Mouse (Mus musculus): ENCODE data around the gene Snx8.
A peak's percentile ranks its signal among the peaks of the same experiment; 100 is the strongest.

Snx8 gene

GRCm38 (mm10) chr5:140388588-140389576, at the start of gene Snx8:
Gene Snx8 (minus strand): TSS chr5:140389262.
- peak; percentile 96 to 97 for DNase-seq (ENCODE audit: low spot score in 2 of 2)

GRCm38 (mm10) chr5:140425016-140425783, 36.1 kb upstream of the Snx8 start:
- no peak for DNase-seq (ENCODE audit: low spot score in 2 of 2)

DNA sequence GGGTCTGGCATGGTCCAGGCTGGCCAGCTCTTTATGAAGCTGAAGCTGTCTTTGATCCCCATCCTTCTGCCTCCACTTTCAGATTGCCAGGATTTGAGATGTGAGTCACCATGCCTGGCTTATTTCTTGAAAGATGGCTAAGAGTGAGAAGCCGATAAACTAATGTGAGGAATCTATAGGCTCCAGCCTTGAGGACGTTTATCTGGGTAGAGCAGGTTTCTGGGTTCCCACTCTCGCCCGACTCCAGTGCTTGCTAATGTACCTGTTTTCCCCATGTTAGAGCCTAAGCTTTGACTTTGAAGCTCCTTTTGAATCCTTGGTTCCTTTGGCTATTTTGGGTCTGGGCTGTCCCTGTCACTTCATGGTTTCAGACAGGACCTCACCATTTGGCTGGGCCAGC, 31.6 kb upstream of the Snx8 start:
- no peak for DNase-seq (ENCODE audit: low spot score in 2 of 2)

- DNase-seq (ENCODE audit: low spot score in 2 of 2), result peak in 1 of 2 experiments; percentile 35
Measured at GRCm38 (mm10) chr5:140419442-140420080, 30.5 kb upstream of the Snx8 start.

GRCm38 (mm10) chr5:140418489-140419441, 29.7 kb upstream of the Snx8 start, which contains the start of gene Eif3b:
Gene Eif3b (plus strand): TSS chr5:140419328.
- DNase-seq (ENCODE audit: low spot score in 2 of 2), result peak; percentile 87 to 89

DNA sequence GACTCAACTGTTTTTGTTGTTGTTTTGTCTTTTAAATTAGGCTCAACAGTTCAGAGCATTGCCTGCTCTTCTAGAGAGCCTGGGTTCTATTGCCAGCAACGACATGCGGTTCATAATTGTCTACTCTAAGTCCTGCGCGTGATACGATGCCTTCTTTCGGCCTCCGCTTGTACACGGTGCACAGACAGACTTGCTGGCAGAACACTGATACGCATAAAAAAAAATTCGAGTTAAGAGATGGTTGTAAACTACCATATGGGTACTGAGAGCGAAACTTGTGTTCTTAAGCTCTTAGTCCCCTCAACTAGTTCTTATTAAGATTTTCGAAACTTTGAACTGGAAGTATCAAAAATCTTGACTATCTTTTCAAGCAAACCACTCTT, 29.0 kb upstream of the Snx8 start:
- DNase-seq (ENCODE audit: low spot score in 2 of 2), result no peak

DNA sequence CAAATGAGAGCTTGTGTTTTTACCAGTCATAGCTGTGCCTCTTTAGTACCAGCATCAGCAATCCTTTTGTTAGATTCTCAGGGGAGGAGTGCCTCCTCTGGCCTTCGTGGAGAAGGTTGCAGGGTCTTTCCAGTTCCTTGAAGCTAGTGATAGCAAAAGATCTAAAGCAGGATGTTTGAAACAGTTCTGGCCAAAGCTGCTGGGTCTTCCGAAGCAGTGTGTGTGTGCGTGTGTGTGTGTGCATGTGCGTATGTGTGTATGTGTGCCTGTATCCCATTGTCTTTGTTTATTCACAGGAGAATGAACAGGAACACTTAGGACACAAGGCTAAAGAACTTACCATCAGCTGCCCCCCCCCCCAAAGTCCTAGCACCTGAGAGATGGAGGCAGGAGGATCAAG, 25.6 kb upstream of the Snx8 start:
- no peak for DNase-seq (ENCODE audit: low spot score in 2 of 2)

DNA sequence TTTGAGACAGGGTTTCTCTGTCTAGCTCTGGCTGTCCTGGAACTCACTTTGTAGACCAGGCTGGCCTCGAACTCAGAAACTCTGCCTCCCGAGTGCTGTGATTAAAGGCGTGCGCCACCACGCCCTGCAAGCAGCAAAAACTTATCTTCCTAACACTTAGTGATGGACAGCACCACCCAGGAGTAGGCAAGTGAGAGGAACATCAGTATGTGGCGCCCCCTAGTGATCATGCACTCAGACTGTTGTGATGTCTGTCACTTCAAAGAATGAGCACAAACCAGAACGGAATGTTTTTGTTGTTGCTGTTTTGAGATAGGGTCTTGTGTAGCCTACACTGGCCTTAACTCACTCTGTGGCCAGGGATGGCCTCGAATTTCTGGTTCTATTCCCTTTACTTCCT, 22.3 kb upstream of the Snx8 start:
- DNase-seq (ENCODE audit: low spot score in 2 of 2), result peak; percentile 58 to 61

DNA sequence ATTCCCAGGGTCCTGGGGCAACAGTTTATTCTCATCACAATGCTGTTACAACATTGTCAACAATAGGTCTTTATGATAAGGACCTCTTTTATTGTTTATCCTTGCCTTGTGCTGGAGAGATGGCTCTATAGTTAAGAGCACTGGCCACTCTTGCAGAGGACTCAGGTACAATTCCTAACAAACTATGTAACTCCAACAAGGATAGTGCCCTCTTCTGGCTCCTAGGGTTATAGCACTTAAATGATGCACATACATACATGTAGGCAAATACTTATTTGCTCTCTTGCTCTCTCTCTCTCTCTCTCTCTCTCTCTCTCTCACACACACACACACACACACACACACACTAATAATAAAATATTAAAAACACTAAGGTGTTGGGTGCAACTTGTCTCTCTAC, 19.7 kb upstream of the Snx8 start:
- DNase-seq (ENCODE audit: low spot score in 2 of 2), result no peak

DNA sequence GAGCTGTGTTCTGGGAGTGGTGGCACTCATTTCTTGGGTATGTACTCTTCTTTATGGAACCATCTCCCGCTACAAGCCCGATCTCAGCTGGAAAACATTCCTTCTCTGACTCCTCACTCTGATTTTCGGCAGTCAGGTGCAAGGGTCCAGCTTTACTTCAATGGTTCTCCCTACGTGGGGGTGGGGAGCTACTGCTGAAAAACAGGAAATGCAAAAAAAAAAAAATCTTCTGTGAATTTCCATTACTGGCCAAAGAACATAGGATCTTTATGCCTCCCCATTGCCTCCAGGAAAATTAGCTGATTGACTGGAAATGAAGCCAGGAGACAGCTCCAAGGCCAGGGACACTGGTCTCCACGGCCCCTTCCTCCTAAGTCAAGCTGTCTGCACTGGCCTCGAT, 17.6 kb upstream of the Snx8 start:
- no peak for DNase-seq (ENCODE audit: low spot score in 2 of 2)

GRCm38 (mm10) chr5:140405126-140405525, 16.1 kb upstream of the Snx8 start:
- no peak for DNase-seq (ENCODE audit: low spot score in 2 of 2)

- no peak for DNase-seq (ENCODE audit: low spot score in 2 of 2)
Measured at GRCm38 (mm10) chr5:140402640-140403270, 13.7 kb upstream of the Snx8 start.

DNA sequence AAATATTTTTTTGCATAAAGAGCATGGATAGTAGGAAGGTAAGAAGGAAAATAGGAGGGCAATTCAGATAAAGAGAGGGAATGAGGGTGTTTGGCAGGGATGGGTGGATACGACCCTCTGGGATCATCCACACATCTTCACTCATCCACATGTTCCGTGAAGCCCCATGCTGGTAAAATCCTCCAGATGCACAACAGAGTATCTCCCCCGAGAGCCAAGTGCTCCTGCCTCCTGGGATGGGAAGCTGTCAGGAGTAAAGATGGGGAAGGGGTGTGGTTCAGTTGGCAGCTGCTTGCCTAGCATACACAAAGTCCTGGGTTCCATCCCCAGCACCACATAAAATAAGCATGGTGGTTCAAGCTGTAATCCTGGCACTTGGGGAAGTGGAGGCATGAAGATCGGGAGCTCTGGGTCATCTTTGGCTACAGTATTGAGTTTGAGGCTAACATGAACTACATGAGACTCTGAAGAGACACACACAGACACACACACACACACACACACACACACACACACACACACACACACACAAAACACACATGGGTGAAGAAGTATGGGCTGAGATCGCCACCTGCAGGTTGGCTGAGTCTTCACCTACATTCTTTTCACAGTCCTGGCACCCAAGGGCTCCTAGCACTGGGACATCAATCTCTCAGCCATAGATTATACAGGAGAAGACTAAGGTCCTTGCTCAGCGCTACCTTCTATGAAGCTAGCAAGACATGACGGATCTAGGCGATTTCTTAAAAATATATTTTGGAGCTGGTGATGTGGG, 7.3 kb upstream of the Snx8 start:
- peak; percentile 40 to 48 for DNase-seq (ENCODE audit: low spot score in 2 of 2)

GRCm38 (mm10) chr5:140392701-140393100, 3.6 kb upstream of the Snx8 start:
- DNase-seq (ENCODE audit: low spot score in 2 of 2), result no peak

- no peak for DNase-seq (ENCODE audit: low spot score in 2 of 2)
Measured at GRCm38 (mm10) chr5:140391981-140392380, 2.9 kb upstream of the Snx8 start.

DNA sequence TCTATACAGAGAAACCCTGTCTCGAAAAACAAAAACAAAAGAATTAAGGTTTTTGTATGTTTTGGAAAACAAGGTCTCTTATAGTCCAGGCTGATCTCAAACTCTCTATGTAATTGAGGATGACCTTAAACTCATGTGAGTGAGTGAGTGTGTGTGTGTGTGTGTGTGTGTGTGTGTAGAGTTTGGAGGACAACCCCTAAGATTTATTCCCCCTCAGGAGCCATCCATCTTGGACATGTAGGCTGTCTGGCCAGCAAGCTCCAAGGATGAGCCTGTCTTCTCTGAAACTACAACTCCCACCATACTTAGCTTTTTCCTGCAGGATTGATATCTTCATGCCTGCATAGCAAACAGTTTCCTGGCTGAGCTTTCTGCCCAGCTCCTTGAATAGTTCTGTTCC, 2.4 kb upstream of the Snx8 start:
- DNase-seq (ENCODE audit: low spot score in 2 of 2), result no peak

GRCm38 (mm10) chr5:140389647-140390046, 585 bp upstream of the Snx8 start:
- no peak for DNase-seq (ENCODE audit: low spot score in 2 of 2)

DNA sequence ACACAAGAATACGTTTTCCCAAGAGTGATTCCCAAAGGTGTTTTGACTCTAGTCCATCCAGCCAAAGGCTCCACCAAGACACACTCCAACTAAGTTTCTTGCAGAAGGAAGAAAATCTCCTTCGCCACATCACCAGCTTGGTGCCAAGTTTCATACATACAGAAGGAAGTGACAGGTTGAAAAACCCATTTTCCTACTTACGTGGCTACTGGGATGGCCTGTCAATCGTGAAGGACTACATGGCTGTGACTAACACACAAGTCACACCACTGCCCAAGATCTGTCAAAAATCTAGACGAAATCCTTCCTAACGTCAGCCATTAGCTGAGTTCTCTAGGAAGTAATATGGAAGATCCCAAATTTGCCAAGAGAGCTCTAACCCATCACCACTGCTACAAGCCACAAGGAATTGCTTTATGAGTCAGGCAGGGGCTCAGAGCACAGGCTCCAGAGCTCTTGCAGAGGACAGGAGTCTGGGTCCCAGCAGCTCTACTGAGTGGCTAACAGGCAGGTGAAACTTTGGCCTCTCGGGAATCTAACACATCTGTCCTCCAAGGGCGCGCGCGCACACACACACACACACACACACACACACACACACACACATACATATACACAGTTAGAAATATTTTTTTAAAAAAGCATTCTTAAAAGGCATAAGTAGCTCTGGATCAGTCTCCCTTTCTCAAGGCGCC, 1.1 kb downstream of the Snx8 start:
- DNase-seq (ENCODE audit: low spot score in 2 of 2), result no peak

GRCm38 (mm10) chr5:140387236-140387635, 1.8 kb downstream of the Snx8 start:
- peak; percentile 26 to 44 for DNase-seq (ENCODE audit: low spot score in 2 of 2)

All from spleen, postnatal 36 days (tissue).